Mouse (Mus musculus): ENCODE data around the gene Clca2. TPM values are rescaled to one million over a fixed set of nuclear protein-coding genes. Genes with fewer than 3 reads are reported as not detected.

Clca2 gene
- not detected in 2 replicates for polyA plus RNA-seq (2015; fragmentation: Nextera tagmentation; extraction: Ambion mirVana)

DNA sequence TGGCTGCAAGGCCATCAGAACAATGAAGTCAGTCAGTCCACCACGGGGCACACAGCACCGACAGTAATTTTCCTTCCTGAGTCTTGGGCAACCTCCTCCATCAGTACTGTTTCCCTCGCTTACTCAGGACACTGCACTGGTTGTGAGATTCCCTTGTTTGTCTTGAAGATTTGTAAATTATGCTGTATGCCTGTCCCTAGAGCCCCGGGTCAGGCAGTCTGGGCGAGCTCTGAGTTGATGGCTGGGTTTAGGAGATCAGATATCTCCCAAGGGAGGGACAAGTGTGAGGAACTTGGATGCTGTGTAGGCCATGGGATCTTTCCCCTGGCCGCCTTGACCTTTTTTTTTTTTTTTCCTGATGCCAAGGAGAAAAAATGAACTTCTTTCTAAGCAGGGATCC, at the start of gene Clca2:
TSS of gene Clca2 (minus strand) at position 153 of the 400 bp plus-strand sequence.
- DNase-seq, result no peak
- Histone ChIP-seq H3K9me3 (ENCODE audit: low read length) (no peaks in the 10 kb centered on the region), H3K27ac (ENCODE audit: low read depth) (no peak within 1 kb of the TSS), H3K4me1 (ENCODE audit: insufficient read depth) (no peaks in the 10 kb centered on the region), H3K27me3 (ENCODE audit: insufficient read depth, low read length) (no peaks in the 10 kb centered on the region), H3K4me2 (ENCODE audit: low read depth, low read length) (no peak within 1 kb of the TSS), H3K36me3 (replicated peaks; ENCODE audit: insufficient read depth, low read length) (no peaks in the 10 kb centered on the region), H3K4me3 (ENCODE audit: low read depth, low read length) (no peak within 1 kb of the TSS), H3K9ac (replicated peaks) (no peak within 1 kb of the TSS)
- TF ChIP-seq EP300 (IDR thresholded peaks at IDR 0.05; ENCODE audit: low read depth) (no peak), CTCF (IDR thresholded peaks at IDR 0.05; ENCODE audit: low read depth) (no peak)
- 41% methylated on average over 6 of the region's 6 CpGs for WGBS (ENCODE audit: insufficient replicate concordance)
- no peak for ATAC-seq

- peaks cover 4% of the 10 kb centered on the region for H3K36me3 ChIP-seq (replicated peaks; ENCODE audit: insufficient read depth, low read length)
- no peak overlapping the region for H3K4me2 ChIP-seq (ENCODE audit: low read depth, low read length)
- TF ChIP-seq CTCF (IDR thresholded peaks at IDR 0.05; ENCODE audit: low read depth) (no peak), EP300 (IDR thresholded peaks at IDR 0.05; ENCODE audit: low read depth) (no peak)
- no peak overlapping the region for H3K9ac ChIP-seq (replicated peaks)
- H3K4me1 ChIP-seq (ENCODE audit: insufficient read depth), result no peaks in the 10 kb centered on the region
- no peak for DNase-seq
- H3K27me3 ChIP-seq (ENCODE audit: insufficient read depth, low read length), result no peaks in the 10 kb centered on the region
- no peak overlapping the region for H3K27ac ChIP-seq (ENCODE audit: low read depth)
- ATAC-seq, result no peak
- no peaks in the 10 kb centered on the region for H3K9me3 ChIP-seq (ENCODE audit: low read length)
- no peak overlapping the region for H3K4me3 ChIP-seq (ENCODE audit: low read depth, low read length)
Observed at GRCm38 (mm10) chr3:145147952-145148351, 48.7 kb upstream of the Clca2 start.

DNA sequence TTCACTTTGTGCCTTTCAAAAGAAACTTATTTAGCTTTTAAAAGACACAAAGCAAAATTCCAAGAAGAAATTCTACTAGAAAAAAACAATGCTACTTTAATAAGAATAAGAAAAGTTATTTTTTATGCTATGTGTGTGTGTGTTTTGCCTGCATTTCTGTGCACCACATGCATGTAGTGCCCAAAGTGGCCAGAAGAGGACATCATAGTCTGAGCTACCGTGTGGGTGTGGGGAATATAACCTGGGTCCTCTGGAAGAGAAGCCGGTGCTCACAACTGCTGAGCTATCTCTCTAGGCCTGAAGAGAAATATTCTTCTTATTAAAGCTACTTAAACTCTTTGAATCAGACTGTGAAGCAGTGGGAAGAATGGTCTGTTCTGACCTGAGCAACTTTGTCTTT, 48.2 kb upstream of the Clca2 start:
- Histone ChIP-seq H3K4me3 (ENCODE audit: low read depth, low read length) (no peak overlapping the region), H3K9ac (replicated peaks) (no peak overlapping the region), H3K4me2 (ENCODE audit: low read depth, low read length) (no peak overlapping the region), H3K4me1 (ENCODE audit: insufficient read depth) (no peaks in the 10 kb centered on the region), H3K9me3 (ENCODE audit: low read length) (no peaks in the 10 kb centered on the region), H3K27ac (ENCODE audit: low read depth) (no peak overlapping the region), H3K27me3 (ENCODE audit: insufficient read depth, low read length) (no peaks in the 10 kb centered on the region), H3K36me3 (replicated peaks; ENCODE audit: insufficient read depth, low read length) (peaks cover 4% of the 10 kb centered on the region)
- ATAC-seq, result no peak
- DNase-seq, result no peak
- TF ChIP-seq CTCF (IDR thresholded peaks at IDR 0.05; ENCODE audit: low read depth) (peak; percentile 40), EP300 (IDR thresholded peaks at IDR 0.05; ENCODE audit: low read depth) (no peak)
- WGBS (ENCODE audit: insufficient replicate concordance), result 82% methylated on average over 2 of the region's 2 CpGs

GRCm38 (mm10) chr3:145146871-145147270, 47.6 kb upstream of the Clca2 start:
- Histone ChIP-seq H3K9me3 (ENCODE audit: low read length) (no peaks in the 10 kb centered on the region), H3K9ac (replicated peaks) (no peak overlapping the region), H3K27ac (ENCODE audit: low read depth) (no peak overlapping the region), H3K4me3 (ENCODE audit: low read depth, low read length) (no peak overlapping the region), H3K36me3 (replicated peaks; ENCODE audit: insufficient read depth, low read length) (peaks cover 4% of the 10 kb centered on the region), H3K4me1 (ENCODE audit: insufficient read depth) (no peaks in the 10 kb centered on the region), H3K27me3 (ENCODE audit: insufficient read depth, low read length) (no peaks in the 10 kb centered on the region), H3K4me2 (ENCODE audit: low read depth, low read length) (no peak overlapping the region)
- ATAC-seq (no peak), DNase-seq (no peak)
- TF ChIP-seq EP300 (IDR thresholded peaks at IDR 0.05; ENCODE audit: low read depth) (no peak), CTCF (IDR thresholded peaks at IDR 0.05; ENCODE audit: low read depth) (no peak)
- 86% methylated on average over 9 of the region's 9 CpGs for WGBS (ENCODE audit: insufficient replicate concordance)

DNA sequence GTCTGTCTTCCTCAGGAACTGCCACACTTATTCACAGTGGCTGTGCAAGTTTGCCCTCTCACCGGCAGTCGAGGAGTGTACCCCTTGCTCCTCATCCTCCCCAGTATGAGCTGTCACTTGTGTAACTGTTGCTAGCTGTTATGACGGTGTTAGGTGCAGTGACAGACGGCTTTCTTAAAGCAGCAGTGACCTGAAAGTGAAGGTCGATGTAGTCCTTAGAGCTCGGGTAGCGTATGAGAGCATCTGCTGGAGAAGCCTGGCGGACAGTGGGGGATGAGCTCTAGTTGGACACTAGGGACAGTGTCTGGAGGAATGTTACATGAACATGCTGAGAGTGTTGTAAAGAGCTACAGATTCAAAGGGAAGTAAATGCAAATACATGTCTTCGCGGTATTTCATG, 44.6 kb upstream of the Clca2 start:
- TF ChIP-seq EP300 (IDR thresholded peaks at IDR 0.05; ENCODE audit: low read depth) (no peak), CTCF (IDR thresholded peaks at IDR 0.05; ENCODE audit: low read depth) (no peak)
- ATAC-seq, result no peak
- no peak overlapping the region for H3K4me2 ChIP-seq (ENCODE audit: low read depth, low read length)

DNA sequence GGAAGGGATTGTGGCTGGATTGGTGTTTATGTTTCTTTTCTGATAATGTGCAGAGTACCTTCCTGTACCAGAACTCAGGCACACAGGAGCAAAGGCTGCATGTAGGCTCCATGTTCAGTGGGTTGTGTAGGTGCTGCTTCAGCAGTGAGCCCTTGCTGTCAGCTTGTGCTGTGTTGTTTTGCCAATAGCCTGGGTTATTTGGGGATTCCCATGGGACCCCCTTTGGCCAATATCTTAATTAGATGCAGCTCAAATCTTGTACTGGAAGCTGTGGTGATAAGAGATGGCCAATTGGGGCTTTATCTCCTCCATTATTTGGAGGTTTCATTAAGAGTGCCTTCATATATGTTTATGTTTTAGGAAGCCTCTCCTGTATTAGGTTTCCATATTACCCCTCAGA, 43.7 kb upstream of the Clca2 start:
- H3K4me2 ChIP-seq (ENCODE audit: low read depth, low read length), result no peak overlapping the region
- no peak overlapping the region for H3K9ac ChIP-seq (replicated peaks)
- H3K27ac ChIP-seq (ENCODE audit: low read depth), result no peak overlapping the region
- no peak overlapping the region for H3K4me3 ChIP-seq (ENCODE audit: low read depth, low read length)
- no peaks in the 10 kb centered on the region for H3K27me3 ChIP-seq (ENCODE audit: insufficient read depth, low read length)
- no peak for ATAC-seq
- no peaks in the 10 kb centered on the region for H3K4me1 ChIP-seq (ENCODE audit: insufficient read depth)
- H3K36me3 ChIP-seq (replicated peaks; ENCODE audit: insufficient read depth, low read length), result peaks cover 7% of the 10 kb centered on the region
- no peaks in the 10 kb centered on the region for H3K9me3 ChIP-seq (ENCODE audit: low read length)
- TF ChIP-seq CTCF (IDR thresholded peaks at IDR 0.05; ENCODE audit: low read depth), result no peak
- TF ChIP-seq EP300 (IDR thresholded peaks at IDR 0.05; ENCODE audit: low read depth), result no peak
- no peak for DNase-seq

More for the DNA sequence above, 44.6 kb upstream of the Clca2 start:
- Histone ChIP-seq H3K36me3 (replicated peaks; ENCODE audit: insufficient read depth, low read length) (peaks cover 4% of the 10 kb centered on the region), H3K27ac (ENCODE audit: low read depth) (no peak overlapping the region), H3K9ac (replicated peaks) (no peak overlapping the region), H3K4me1 (ENCODE audit: insufficient read depth) (no peaks in the 10 kb centered on the region), H3K4me3 (ENCODE audit: low read depth, low read length) (no peak overlapping the region), H3K27me3 (ENCODE audit: insufficient read depth, low read length) (no peaks in the 10 kb centered on the region), H3K9me3 (ENCODE audit: low read length) (no peaks in the 10 kb centered on the region)
- 88% methylated on average over 10 of the region's 10 CpGs for WGBS (ENCODE audit: insufficient replicate concordance)
- no peak for DNase-seq

DNA sequence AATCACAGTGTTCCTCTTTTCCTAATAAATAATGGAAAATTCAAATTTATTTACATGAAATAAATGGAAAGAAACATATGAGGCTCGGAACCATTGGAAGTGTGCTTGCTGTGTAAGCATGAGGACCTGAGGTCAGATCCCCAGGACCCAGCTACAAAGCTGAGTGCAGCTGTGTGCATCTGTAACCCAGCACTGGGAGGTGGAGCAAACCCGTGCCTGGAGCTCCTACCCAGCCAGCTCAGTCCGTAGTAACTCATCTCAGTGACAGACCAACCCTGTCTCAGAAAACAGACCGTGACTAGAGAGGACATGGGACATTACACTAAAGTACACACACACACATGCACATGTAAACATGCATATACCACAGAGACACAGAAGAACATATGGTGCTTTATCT, 41.0 kb upstream of the Clca2 start:
- no peak overlapping the region for H3K4me2 ChIP-seq (ENCODE audit: low read depth, low read length)
- no peak overlapping the region for H3K9ac ChIP-seq (replicated peaks)
- TF ChIP-seq CTCF (IDR thresholded peaks at IDR 0.05; ENCODE audit: low read depth), result no peak
- TF ChIP-seq EP300 (IDR thresholded peaks at IDR 0.05; ENCODE audit: low read depth), result no peak
- peaks cover 7% of the 10 kb centered on the region for H3K36me3 ChIP-seq (replicated peaks; ENCODE audit: insufficient read depth, low read length)
- no peak for ATAC-seq
- DNase-seq, result no peak
- no peaks in the 10 kb centered on the region for H3K9me3 ChIP-seq (ENCODE audit: low read length)
- WGBS (ENCODE audit: insufficient replicate concordance), result 82% methylated on average over 4 of the region's 4 CpGs
- no peaks in the 10 kb centered on the region for H3K27me3 ChIP-seq (ENCODE audit: insufficient read depth, low read length)
- no peak overlapping the region for H3K4me3 ChIP-seq (ENCODE audit: low read depth, low read length)
- H3K4me1 ChIP-seq (ENCODE audit: insufficient read depth), result no peaks in the 10 kb centered on the region
- no peak overlapping the region for H3K27ac ChIP-seq (ENCODE audit: low read depth)
